Mouse (Mus musculus) heart, embryonic 15.5 days (tissue): ENCODE results near the gene 4932438H23Rik. TPM values are rescaled to one million over a fixed set of nuclear protein-coding genes. Genes with fewer than 3 reads are reported as not detected.

Source experiments
- ATAC-seq: fragments of 200-750 bp; cut with Nextera tagmentation; replicated peaks from 2 replicates; pipeline ENCODE4 v1.8.0; 2017; ENCODE audit warnings: low read depth, moderate TSS enrichment; ENCODE audit not compliant: insufficient number of reproducible peaks, insufficient read depth, low FRiP score
- H3K27ac ChIP-seq: fragments of 300-500 bp; sonication (generic); 2 replicates; pipeline ENCODE4 v1.5.1; 2015; ENCODE audit warnings: mild to moderate bottlenecking, inconsistent platforms
- H3K27me3 ChIP-seq: fragments of 300-500 bp; sonication (generic); 2 replicates; pipeline ENCODE4 v1.6.1; 2015; ENCODE audit warnings: inconsistent platforms
- H3K36me3 ChIP-seq: fragments of 300-500 bp; sonication (generic); 2 replicates; pipeline ENCODE4 v1.6.1; 2015; ENCODE audit warnings: mild to moderate bottlenecking, inconsistent platforms
- H3K4me1 ChIP-seq: fragments of 300-500 bp; sonication (generic); replicated peaks from 2 replicates; pipeline ENCODE4 v1.6.1; 2015; ENCODE audit warnings: inconsistent platforms
- H3K4me2 ChIP-seq: fragments of 300-500 bp; sonication (generic); 2 replicates; pipeline ENCODE4 v1.6.1; 2015; ENCODE audit warnings: inconsistent platforms, mild to moderate bottlenecking, moderate library complexity
- H3K4me3 ChIP-seq: fragments of 300-500 bp; sonication (generic); 2 replicates; pipeline ENCODE4 v1.5.1; 2015; ENCODE audit warnings: mild to moderate bottlenecking, inconsistent platforms
- H3K9ac ChIP-seq: fragments of 300-500 bp; sonication (generic); 2 replicates; pipeline ENCODE4 v1.6.1; 2015; ENCODE audit warnings: mild to moderate bottlenecking, inconsistent platforms
- H3K9me3 ChIP-seq: fragments of 300-500 bp; sonication (generic); replicated peaks from 2 replicates; pipeline ENCODE4 v1.6.1; 2016; ENCODE audit warnings: inconsistent platforms
- WGBS: fragments of 180-500 bp; shearing (Covaris S2); methylation state at CpG from one replicate; pipeline ENCODE4 v1.1.7; 2015; ENCODE audit warnings: mixed read lengths; 5-methylcytosine and 5-hydroxymethylcytosine counted together
- polyA plus RNA-seq: library from polyadenylated mRNA; unstranded; fragments of >200 nt; fragmentation: Nextera tagmentation; extraction: Ambion mirVana; gene quantifications from 2 replicates; pipeline ENCODE4 v1.2.1, GENCODE M21; 2015

Gene 4932438H23Rik
- 0.08 and 0.09 TPM in 2 replicates for polyA plus RNA-seq

- Histone ChIP-seq H3K27me3 (no peaks in the 10 kb centered on the region), H3K9me3 (no peaks in the 10 kb centered on the region), H3K4me2 (no peak within 1 kb of the TSS), H3K4me3 (no peak within 1 kb of the TSS), H3K4me1 (no peaks in the 10 kb centered on the region), H3K9ac (no peak within 1 kb of the TSS), H3K36me3 (no peaks in the 10 kb centered on the region), H3K27ac (no peak within 1 kb of the TSS)
- no peak for ATAC-seq
- 79% methylated on average over 8 of the region's 8 CpGs for WGBS
Measured at GRCm38 (mm10) chr16:91095022-91095421, at the start of gene 4932438H23Rik. Gene 4932438H23Rik (minus strand): TSS chr16:91095122.

- peaks cover 33% of the 10 kb centered on the region for H3K27me3 ChIP-seq
- 39% methylated on average over 20 of the region's 20 CpGs for WGBS
- H3K36me3 ChIP-seq = no peaks in the 10 kb centered on the region
- no peaks in the 10 kb centered on the region for H3K9me3 ChIP-seq
- H3K27ac ChIP-seq = no peak overlapping the region
- H3K4me3 ChIP-seq = no peak overlapping the region
- H3K4me1 ChIP-seq = peaks cover 10% of the 10 kb centered on the region
- ATAC-seq = no peak
- H3K9ac ChIP-seq = no peak overlapping the region
- H3K4me2 ChIP-seq = no peak overlapping the region
Measured at GRCm38 (mm10) chr16:91140991-91141630, 46.2 kb upstream of the 4932438H23Rik start.

- H3K4me1 ChIP-seq = peaks cover 10% of the 10 kb centered on the region
- no peak overlapping the region for H3K27ac ChIP-seq
- no peaks in the 10 kb centered on the region for H3K36me3 ChIP-seq
- no peaks in the 10 kb centered on the region for H3K9me3 ChIP-seq
- whole genome bisulfite sequencing = 44% methylated on average over 10 of the region's 10 CpGs
- H3K9ac ChIP-seq = no peak overlapping the region
- H3K4me2 ChIP-seq = no peak overlapping the region
- H3K27me3 ChIP-seq = peaks cover 33% of the 10 kb centered on the region
- no peak for ATAC-seq
- no peak overlapping the region for H3K4me3 ChIP-seq
Measured at GRCm38 (mm10) chr16:91140457-91140856, 45.5 kb upstream of the 4932438H23Rik start.

- Histone ChIP-seq H3K27me3 (peaks cover 34% of the 10 kb centered on the region), H3K4me3 (peak overlapping the region; percentile 3; the same call in 1 of the 2 replicates), H3K27ac (no peak overlapping the region), H3K4me1 (peaks cover 10% of the 10 kb centered on the region), H3K9me3 (no peaks in the 10 kb centered on the region), H3K4me2 (peak overlapping the region; percentile 41), H3K36me3 (no peaks in the 10 kb centered on the region), H3K9ac (no peak overlapping the region)
- 16% methylated on average over 13 of the region's 13 CpGs for WGBS
- no peak for ATAC-seq
Measured at GRCm38 (mm10) chr16:91140056-91140455, 45.1 kb upstream of the 4932438H23Rik start.

GRCm38 (mm10) chr16:91139481-91139880, 44.6 kb upstream of the 4932438H23Rik start:
- H3K4me2 ChIP-seq = peak overlapping the region; percentile 41

GRCm38 (mm10) chr16:91138736-91139135, 43.8 kb upstream of the 4932438H23Rik start:
- whole genome bisulfite sequencing = 83% methylated on average over 3 of the region's 3 CpGs

More at GRCm38 (mm10) chr16:91139481-91139880, 44.6 kb upstream of the 4932438H23Rik start:
- ATAC-seq = 0 out of 2 replicates have a peak, but pooled peaks have one; percentile 18
- Histone ChIP-seq H3K27ac (no peak overlapping the region), H3K9ac (no peak overlapping the region), H3K4me1 (peaks cover 10% of the 10 kb centered on the region), H3K36me3 (no peaks in the 10 kb centered on the region), H3K9me3 (no peaks in the 10 kb centered on the region), H3K27me3 (peaks cover 38% of the 10 kb centered on the region), H3K4me3 (peak overlapping the region; percentile 3; the same call in 1 of the 2 replicates)
- 20% methylated on average over 10 of the region's 10 CpGs for WGBS

GRCm38 (mm10) chr16:91138151-91138550, 43.2 kb upstream of the 4932438H23Rik start:
- H3K4me2 ChIP-seq = no peak overlapping the region
- H3K27ac ChIP-seq = no peak overlapping the region
- peaks cover 38% of the 10 kb centered on the region for H3K27me3 ChIP-seq
- WGBS = 90% methylated on average over 7 of the region's 7 CpGs
- no peaks in the 10 kb centered on the region for H3K9me3 ChIP-seq
- H3K4me1 ChIP-seq = peaks cover 10% of the 10 kb centered on the region
- no peaks in the 10 kb centered on the region for H3K36me3 ChIP-seq
- ATAC-seq = no peak
- H3K9ac ChIP-seq = no peak overlapping the region
- H3K4me3 ChIP-seq = no peak overlapping the region

More at GRCm38 (mm10) chr16:91138736-91139135, 43.8 kb upstream of the 4932438H23Rik start:
- no peak overlapping the region for H3K9ac ChIP-seq
- H3K4me1 ChIP-seq = peaks cover 10% of the 10 kb centered on the region
- H3K4me2 ChIP-seq = no peak overlapping the region
- no peak for ATAC-seq
- H3K27me3 ChIP-seq = peaks cover 38% of the 10 kb centered on the region
- H3K4me3 ChIP-seq = no peak overlapping the region
- no peak overlapping the region for H3K27ac ChIP-seq
- no peaks in the 10 kb centered on the region for H3K36me3 ChIP-seq
- no peaks in the 10 kb centered on the region for H3K9me3 ChIP-seq

GRCm38 (mm10) chr16:91136607-91137006, 41.7 kb upstream of the 4932438H23Rik start:
- no peak for ATAC-seq
- WGBS = 72% methylated on average over 3 of the region's 3 CpGs
- Histone ChIP-seq H3K4me3 (no peak overlapping the region), H3K36me3 (no peaks in the 10 kb centered on the region), H3K27ac (no peak overlapping the region), H3K4me2 (no peak overlapping the region), H3K27me3 (peaks cover 38% of the 10 kb centered on the region), H3K9ac (no peak overlapping the region), H3K4me1 (peaks cover 10% of the 10 kb centered on the region), H3K9me3 (no peaks in the 10 kb centered on the region)

GRCm38 (mm10) chr16:91129916-91130315, 35.0 kb upstream of the 4932438H23Rik start:
- Histone ChIP-seq H3K9me3 (no peaks in the 10 kb centered on the region), H3K4me1 (no peaks in the 10 kb centered on the region), H3K27ac (no peak overlapping the region), H3K36me3 (no peaks in the 10 kb centered on the region), H3K27me3 (peaks cover 16% of the 10 kb centered on the region), H3K4me3 (no peak overlapping the region), H3K4me2 (no peak overlapping the region), H3K9ac (no peak overlapping the region)
- ATAC-seq = no peak
- 85% methylated on average over 15 of the region's 15 CpGs for WGBS

- Histone ChIP-seq H3K9me3 (no peaks in the 10 kb centered on the region), H3K9ac (no peak overlapping the region), H3K4me1 (no peaks in the 10 kb centered on the region), H3K4me3 (no peak overlapping the region), H3K4me2 (no peak overlapping the region), H3K27me3 (peaks cover 14% of the 10 kb centered on the region), H3K36me3 (no peaks in the 10 kb centered on the region), H3K27ac (no peak overlapping the region)
- 85% methylated on average over 4 of the region's 4 CpGs for whole genome bisulfite sequencing
- ATAC-seq = no peak
Measured at GRCm38 (mm10) chr16:91128431-91128830, 33.5 kb upstream of the 4932438H23Rik start.

- Histone ChIP-seq H3K9ac (no peak overlapping the region), H3K36me3 (no peaks in the 10 kb centered on the region), H3K27ac (no peak overlapping the region), H3K4me3 (no peak overlapping the region), H3K9me3 (no peaks in the 10 kb centered on the region), H3K4me1 (no peaks in the 10 kb centered on the region), H3K27me3 (peaks cover 14% of the 10 kb centered on the region), H3K4me2 (no peak overlapping the region)
- no peak for ATAC-seq
- WGBS = 71% methylated on average over 8 of the region's 8 CpGs
Measured at GRCm38 (mm10) chr16:91126734-91127524, 32.0 kb upstream of the 4932438H23Rik start.
